Mouse (Mus musculus) brown adipose tissue, adult 24 weeks (tissue): Measurements from ENCODE around the gene Npas3. TPM values are rescaled to one million over a fixed set of nuclear protein-coding genes. Genes with fewer than 3 reads are reported as not detected.

Source experiments
- H3K27ac ChIP-seq: fragments of 200-500 bp; replicated peaks from 2 replicates; pipeline ENCODE4 v1.5.1; 2012; ENCODE audit warnings: low read depth, mild to moderate bottlenecking, low read length
- H3K4me1 ChIP-seq: fragments of 200-500 bp; 2 replicates; pipeline ENCODE4 v1.6.1; 2012; ENCODE audit warnings: low read length, mixed read lengths; ENCODE audit not compliant: control insufficient read depth, insufficient read depth, insufficient read length
- H3K4me3 ChIP-seq: fragments of 200-500 bp; 2 replicates; pipeline ENCODE4 v1.5.1; 2012; ENCODE audit warnings: low read depth, mild to moderate bottlenecking, low read length, moderate library complexity; ENCODE audit not compliant: insufficient read depth
- polyA plus RNA-seq: library from polyadenylated mRNA; stranded (reverse); fragments of >200 nt; gene quantifications from 2 replicates; pipeline ENCODE4 v1.2.4, GENCODE M21; 2012; ENCODE audit not compliant: missing spikeins, insufficient read depth, insufficient read length

Gene Npas3
- polyA plus RNA-seq, 1 experiment = not detected

DNA sequence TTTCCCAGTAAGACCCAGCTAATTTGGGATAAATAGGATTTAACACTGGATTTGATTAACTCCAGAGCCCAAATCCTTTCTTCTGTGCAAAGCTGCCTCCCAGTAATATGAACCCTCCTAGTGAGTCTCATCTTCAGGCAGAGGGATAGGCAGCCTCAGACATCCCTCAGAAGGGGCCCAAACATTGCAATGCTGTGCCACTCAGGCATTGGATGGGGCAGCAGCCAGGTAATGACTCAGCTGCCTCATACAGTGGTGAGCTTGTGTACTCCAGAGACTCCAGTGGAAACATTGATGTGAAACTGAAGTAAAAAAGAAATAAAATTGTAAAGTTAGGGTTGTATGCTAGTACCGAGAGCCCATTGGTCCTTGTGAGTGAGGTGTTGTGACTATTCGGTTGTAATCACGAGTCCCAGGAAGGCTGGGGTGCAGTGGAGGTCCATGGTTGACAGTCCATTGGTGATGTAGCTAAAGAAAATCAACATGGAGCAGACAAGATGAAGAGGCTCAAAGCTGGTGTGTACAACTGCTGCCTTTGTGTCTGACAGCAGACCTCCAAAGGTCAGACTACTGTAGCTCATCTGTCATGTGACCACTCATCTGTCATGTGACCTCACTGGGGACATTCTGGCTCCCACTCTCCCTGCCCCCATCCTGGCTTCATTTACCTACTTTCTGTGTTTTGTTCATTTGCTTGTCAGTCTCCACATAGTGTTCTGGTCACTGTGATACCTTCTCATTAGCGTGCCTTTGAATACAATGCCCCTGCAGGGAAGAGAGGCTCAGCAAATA lies 383.0 kb downstream of the Npas3 start:
- Histone ChIP-seq H3K4me3 (no peak overlapping the region), H3K4me1 (no peaks in the 10 kb centered on the region), H3K27ac (no peak overlapping the region)

DNA sequence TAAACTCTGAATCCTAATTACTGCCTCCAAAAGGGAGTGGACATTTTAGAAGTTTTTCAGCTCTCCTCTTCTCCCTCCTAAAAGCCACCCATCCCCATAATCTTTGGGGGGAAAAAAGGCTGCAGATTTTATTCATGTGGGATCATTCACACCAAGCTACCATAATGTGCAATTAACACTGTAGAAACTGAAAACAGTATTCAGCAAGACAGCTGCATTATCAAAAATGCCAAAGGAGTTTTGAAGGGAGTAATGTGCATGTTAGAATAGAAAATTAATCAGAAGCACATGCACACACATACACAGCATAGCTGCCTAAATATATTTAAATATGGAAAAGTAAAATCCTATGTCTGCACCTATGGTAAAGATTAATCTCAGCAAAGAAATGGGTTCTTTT lies 390.1 kb downstream of the Npas3 start:
- Histone ChIP-seq H3K4me3 (no peak overlapping the region), H3K4me1 (no peaks in the 10 kb centered on the region), H3K27ac (no peak overlapping the region)

DNA sequence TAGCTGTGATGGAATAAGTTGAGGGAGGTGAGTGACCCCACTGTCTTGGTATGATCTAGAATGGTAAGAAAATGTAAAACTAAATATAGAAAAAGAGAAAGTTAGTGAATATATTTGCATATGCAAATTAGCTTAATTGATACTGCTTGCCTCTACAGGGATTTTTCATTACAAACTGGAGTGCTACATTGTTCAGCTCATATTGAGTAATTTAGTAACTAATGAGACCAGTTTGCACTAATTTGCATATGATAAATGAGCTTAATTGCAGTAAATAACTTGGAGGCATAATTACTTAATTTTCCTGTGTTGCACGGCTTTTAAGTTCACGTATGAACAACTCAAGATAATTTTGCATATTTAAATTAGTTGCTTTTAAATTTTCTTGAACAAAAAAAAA lies 398.8 kb downstream of the Npas3 start:
- Histone ChIP-seq H3K27ac (no peak overlapping the region), H3K4me1 (no peaks in the 10 kb centered on the region), H3K4me3 (no peak overlapping the region)

DNA sequence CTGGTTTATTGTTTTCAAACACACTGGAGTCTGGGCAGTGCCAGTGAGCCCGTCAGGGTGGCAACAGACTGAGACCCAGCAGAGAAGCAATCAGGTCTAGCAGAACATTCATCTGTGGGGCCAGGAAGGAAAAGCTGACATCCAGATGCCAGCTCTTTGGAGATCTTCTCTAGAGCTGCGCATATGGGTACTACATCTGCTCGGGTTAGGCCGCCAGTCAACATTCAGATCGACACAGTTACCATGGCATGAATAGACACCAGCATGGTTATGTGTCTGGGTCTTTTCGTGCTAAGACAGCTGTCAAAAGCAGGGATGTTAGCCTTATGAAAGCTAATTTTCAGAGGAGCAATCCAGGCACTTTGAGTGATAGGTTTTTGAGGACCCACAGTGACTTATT lies 407.8 kb downstream of the Npas3 start:
- H3K27ac ChIP-seq = no peak overlapping the region
- H3K4me3 ChIP-seq = no peak overlapping the region
- no peaks in the 10 kb centered on the region for H3K4me1 ChIP-seq

DNA sequence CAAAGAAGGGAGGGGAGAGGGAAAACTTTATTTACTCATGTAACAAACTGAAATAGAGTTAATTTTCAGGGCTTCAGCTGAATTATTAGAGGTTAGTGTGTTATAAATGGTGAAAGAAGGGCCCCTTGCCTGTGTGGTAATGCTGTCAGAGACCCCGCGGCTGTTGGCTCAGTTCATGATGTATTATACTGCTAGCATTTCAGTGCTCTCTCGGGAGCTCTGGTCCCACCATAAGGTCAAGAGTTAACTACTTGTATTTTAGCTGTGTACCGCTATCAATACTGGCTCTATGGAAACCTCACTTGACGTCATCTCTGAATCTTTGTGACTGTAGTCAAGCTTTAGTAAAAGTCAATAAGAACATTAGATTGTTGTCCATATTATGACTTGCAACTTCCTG lies 415.6 kb downstream of the Npas3 start:
- Histone ChIP-seq H3K4me1 (no peaks in the 10 kb centered on the region), H3K4me3 (no peak overlapping the region), H3K27ac (no peak overlapping the region)

DNA sequence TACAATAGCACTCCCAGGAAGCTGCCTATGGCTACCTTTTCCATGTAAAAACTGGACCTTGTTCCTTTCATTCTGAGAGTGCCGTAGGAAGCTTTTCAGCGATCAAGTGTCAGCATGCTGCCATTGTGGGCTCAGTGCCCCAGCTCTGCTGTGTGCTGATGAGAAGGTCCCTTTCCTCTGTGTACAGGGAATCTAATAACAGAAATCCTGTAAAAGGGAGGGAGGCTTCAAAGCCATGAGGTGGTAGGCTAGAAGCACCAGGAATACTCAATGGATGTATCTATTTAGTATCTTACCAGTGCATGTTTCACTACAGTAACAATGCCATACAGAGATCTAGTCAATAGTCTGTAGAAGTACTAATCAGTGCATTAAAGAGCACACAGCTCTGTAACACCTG lies 423.4 kb downstream of the Npas3 start:
- Histone ChIP-seq H3K4me3 (no peak overlapping the region), H3K27ac (no peak overlapping the region), H3K4me1 (no peaks in the 10 kb centered on the region)

DNA sequence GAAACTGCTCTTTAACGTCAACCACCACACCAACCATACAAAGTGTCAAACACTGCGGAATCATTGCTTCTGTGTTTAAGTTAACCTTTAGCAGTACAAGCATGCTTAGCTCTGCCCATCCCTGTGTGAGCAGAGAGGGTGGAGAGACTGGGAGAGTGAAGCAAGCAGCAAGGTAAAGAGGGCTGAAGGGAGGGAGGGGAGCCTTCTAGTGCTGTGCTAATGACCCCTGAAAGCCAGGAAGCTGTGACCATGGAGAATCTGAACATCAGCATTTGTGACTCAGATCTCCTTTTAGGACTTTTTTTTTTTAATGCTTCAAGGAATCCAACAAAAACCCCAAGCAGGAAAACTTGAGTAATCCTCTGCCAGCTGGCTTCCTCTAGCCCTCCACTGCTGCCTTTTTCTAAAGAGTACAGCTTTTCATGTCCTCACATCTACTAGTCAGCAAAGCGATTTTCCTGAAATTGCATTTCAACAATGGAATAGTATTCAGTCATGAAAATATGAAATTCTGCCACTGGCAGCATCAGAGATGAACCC lies 428.7 kb downstream of the Npas3 start:
- Histone ChIP-seq H3K27ac (no peak overlapping the region), H3K4me3 (no peak overlapping the region), H3K4me1 (no peaks in the 10 kb centered on the region)

DNA sequence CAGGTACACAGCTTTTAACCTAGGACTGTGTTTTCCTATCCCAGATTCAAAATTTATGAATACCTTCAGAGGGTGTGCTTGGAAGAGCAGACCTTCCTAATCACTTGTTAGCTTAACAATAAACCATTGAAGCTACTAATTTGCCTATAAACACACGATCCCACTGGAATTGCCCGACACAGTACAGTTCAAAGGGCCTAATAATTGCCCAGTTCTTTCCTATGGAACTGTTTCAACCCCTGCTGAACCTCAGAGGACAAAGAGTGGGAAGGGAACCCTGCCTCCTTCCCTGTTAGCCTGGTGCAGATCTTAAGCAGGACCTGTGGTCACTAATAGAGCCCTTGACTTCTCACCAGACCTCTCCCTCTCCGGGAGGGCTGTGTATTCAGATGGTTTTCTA lies 429.7 kb downstream of the Npas3 start:
- H3K4me1 ChIP-seq = no peaks in the 10 kb centered on the region
- H3K4me3 ChIP-seq = no peak overlapping the region
- no peak overlapping the region for H3K27ac ChIP-seq

DNA sequence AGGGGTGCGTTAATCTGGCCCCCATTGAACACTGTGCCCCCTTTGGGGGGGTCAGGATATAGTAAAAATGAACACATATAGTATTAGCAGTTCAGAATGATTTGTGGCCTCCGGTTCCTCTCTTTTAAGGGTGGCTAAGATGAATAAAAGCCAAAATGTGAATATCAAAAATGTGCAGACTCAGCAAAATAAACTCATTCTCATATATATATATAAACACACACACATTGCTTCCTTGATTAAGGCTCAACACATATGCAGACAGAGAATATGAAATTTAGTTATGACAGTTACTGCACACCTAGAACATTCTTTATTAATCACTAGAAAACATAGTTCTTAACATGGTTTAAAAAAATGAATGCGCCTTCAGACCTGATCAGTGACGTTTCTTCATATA lies 430.7 kb downstream of the Npas3 start:
- Histone ChIP-seq H3K27ac (no peak overlapping the region), H3K4me1 (no peaks in the 10 kb centered on the region), H3K4me3 (no peak overlapping the region)

DNA sequence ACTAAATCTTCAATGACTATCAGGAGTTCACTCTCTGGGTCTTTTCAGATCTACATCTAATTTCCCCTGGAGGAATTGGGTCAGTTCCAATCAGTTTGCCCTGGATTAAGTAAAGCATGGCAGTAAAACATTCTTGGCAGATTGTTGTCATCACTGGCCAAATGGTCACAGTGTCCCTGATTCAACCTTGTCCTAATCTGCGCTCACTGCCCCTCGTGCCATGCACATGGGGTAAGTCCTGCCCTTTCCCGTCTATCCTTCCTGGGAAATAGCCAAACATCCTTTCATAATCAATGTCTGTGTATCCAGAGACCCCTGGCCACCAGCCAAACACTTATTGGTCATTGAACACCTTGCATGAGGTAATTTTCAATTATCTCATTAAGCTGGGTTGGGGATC lies 432.0 kb downstream of the Npas3 start:
- H3K27ac ChIP-seq = no peak overlapping the region
- no peaks in the 10 kb centered on the region for H3K4me1 ChIP-seq
- H3K4me3 ChIP-seq = no peak overlapping the region

DNA sequence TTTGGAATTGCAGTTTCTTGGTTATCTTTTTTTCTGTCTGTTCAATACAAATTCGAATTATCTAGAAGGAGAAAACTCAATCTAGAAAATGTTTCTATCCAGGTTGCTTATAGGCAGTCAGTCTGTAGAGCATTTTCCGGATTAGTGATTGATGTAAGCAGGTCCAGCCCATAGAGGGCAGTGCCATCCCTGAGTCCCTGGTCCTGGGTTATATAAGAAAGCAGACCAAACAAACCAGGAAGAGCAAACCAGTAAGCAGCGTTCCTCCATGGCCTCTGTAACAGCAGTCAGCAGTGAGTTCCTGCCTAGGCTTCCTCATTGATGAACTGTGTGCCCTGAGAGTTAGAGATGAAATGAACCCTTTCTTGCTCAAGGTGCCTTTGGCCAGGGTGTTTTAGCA lies 433.6 kb downstream of the Npas3 start:
- Histone ChIP-seq H3K4me1 (no peaks in the 10 kb centered on the region), H3K27ac (no peak overlapping the region)

DNA sequence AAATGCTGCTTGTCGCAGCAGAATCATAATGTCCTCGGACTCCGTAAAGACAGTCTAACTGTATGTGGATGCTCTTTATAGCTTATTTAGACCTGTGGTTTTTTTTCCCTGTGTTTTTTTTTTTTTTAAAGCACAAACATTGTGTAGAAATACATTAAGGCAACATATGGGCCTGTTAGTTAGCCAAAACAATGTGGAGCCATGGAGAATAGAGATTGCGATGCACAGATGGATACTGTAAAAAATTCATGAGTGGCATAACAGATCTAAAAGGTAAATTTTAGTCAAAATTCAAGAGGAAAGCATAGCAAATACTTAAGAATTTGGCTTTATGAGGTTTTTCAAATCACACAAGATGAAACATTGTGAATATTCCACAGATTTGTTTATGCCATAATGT lies 444.0 kb downstream of the Npas3 start:
- no peak overlapping the region for H3K27ac ChIP-seq
- H3K4me1 ChIP-seq = no peaks in the 10 kb centered on the region
- no peak overlapping the region for H3K4me3 ChIP-seq

More for the DNA sequence above, 433.6 kb downstream of the Npas3 start:
- H3K4me3 ChIP-seq = no peak overlapping the region

DNA sequence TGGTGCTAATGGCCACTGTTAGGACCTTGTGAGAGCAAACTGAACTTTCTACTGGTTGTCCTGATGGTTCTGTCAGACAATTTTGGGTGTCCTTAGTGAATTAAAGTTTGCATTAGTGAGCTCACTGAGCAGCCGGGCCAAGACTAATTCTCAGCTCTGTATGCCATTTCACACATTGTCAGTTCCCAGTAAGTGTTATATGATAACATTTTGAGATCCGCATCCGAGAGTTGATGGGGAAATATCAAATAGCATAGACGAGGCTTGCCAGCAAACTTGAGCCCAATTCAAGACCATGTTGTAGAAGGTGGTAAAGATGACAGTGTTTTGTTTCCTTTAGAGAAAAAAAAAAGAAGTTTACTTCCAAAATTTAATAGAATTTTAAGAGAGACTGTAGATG lies 445.9 kb downstream of the Npas3 start:
- H3K4me3 ChIP-seq = no peak overlapping the region
- no peaks in the 10 kb centered on the region for H3K4me1 ChIP-seq
- no peak overlapping the region for H3K27ac ChIP-seq

DNA sequence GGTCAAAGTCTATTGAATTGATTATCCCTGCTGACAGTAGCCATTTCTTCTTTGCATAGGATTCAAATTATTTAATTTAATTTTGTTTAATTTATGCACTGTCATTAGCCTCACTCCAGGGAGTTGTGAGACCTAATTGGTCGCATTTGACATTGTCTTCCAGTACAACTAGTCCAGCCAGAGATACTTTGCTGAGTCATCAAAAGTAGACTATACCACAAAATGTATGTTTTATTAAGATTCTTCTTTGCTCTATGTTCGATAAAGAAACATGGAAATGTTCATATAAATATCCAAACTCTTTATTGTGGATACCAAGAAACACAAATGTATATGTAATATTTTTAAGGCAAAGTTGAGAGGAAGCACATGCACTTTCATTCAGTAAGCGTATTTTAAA lies 446.8 kb downstream of the Npas3 start:
- H3K27ac ChIP-seq = no peak overlapping the region
- no peaks in the 10 kb centered on the region for H3K4me1 ChIP-seq
- no peak overlapping the region for H3K4me3 ChIP-seq

DNA sequence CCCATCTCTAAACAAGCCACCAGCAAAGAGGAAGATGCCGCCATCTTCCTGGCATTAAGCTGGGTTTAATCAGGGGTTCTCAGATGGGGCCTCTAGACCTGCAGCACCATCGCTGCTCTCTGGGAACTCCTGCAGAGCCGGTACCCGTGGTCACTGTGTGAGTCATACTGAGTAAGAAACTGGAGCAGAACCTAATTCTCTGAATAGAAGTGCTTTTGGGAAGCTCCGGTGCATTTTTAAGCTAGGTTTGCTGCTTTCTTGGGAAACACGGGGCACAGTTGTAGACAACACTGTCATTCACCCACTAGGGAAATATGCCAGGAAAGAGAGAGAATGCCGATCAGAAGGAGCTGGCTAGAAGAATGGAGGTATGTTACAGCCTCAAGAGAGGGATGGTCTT lies 449.2 kb downstream of the Npas3 start:
- Histone ChIP-seq H3K4me3 (no peak overlapping the region), H3K27ac (no peak overlapping the region), H3K4me1 (no peaks in the 10 kb centered on the region)

DNA sequence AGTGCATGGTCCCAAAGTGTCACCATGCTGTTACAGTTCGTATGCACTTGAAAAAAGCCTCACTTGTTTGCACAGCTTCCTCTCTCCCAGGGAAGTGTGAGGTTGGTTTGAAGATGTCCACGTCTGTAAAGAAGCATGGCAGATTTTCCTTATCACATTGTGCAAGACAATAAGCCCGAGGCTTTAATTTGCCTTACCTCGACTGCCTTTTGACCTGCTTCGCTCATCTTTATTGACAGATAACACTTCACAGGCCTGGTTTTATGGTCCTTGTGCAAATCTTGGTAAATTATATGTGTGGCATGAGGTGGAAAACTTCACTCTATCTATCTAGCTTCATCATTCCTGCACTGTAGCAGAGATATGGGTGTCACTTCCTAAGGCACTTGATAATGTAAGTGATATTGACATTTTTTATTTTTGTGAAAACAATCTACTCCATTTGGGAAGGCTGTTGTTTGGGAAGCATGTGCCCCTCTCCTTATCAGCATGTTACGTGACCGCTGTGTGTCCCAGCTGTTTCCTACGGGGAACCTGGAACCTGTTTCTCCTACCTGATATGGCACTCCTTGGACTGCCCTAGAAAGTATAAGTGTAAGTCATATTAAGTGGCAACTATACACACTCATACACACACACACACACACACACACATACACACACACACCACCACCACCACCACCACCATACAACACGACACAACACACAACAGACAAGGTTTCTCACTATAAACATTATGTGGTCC lies 450.2 kb downstream of the Npas3 start:
- H3K4me3 ChIP-seq = no peak overlapping the region
- no peaks in the 10 kb centered on the region for H3K4me1 ChIP-seq
- no peak overlapping the region for H3K27ac ChIP-seq
